Mouse (Mus musculus) forebrain, embryonic 15.5 days (tissue): ENCODE measurements around the gene Aven. TPM values are rescaled to one million over a fixed set of nuclear protein-coding genes. Genes with fewer than 3 reads are reported as not detected.

ENCODE experiments used
- ATAC-seq: fragments of 200-750 bp; cut with Nextera tagmentation; replicated peaks from 2 replicates; pipeline ENCODE4 v1.8.0; 2017; ENCODE audit warnings: mild to moderate bottlenecking, moderate TSS enrichment, moderate library complexity
- H3K27ac ChIP-seq: fragments of 300-500 bp; sonication (generic); replicated peaks from 2 replicates; pipeline ENCODE4 v1.5.1; 2015; ENCODE audit warnings: mild to moderate bottlenecking, inconsistent platforms
- H3K27me3 ChIP-seq: fragments of 300-500 bp; sonication (generic); 2 replicates; pipeline ENCODE4 v1.6.1; 2015; ENCODE audit warnings: inconsistent platforms
- H3K36me3 ChIP-seq: fragments of 300-500 bp; sonication (generic); 2 replicates; pipeline ENCODE4 v1.6.1; 2015; ENCODE audit warnings: mild to moderate bottlenecking, inconsistent platforms
- H3K4me1 ChIP-seq: fragments of 300-500 bp; sonication (generic); 2 replicates; pipeline ENCODE4 v1.6.1; 2015; ENCODE audit warnings: inconsistent platforms
- H3K4me2 ChIP-seq: fragments of 300-500 bp; sonication (generic); replicated peaks from 2 replicates; pipeline ENCODE4 v1.6.1; 2015; ENCODE audit warnings: mild to moderate bottlenecking, inconsistent platforms
- H3K4me3 ChIP-seq: fragments of 300-500 bp; sonication (generic); 2 replicates; pipeline ENCODE4 v1.5.1; 2015; ENCODE audit warnings: mild to moderate bottlenecking, inconsistent platforms
- H3K9ac ChIP-seq: fragments of 300-500 bp; sonication (generic); replicated peaks from 2 replicates; pipeline ENCODE4 v1.6.1; 2015; ENCODE audit warnings: mild to moderate bottlenecking, inconsistent platforms
- H3K9me3 ChIP-seq: fragments of 300-500 bp; sonication (generic); 2 replicates; pipeline ENCODE4 v1.6.1; 2016; ENCODE audit warnings: inconsistent platforms
- WGBS: fragments of 180-500 bp; shearing (Covaris S2); methylation state at CpG from one replicate; pipeline ENCODE4 v1.1.7; 2015; ENCODE audit warnings: mixed read lengths; 5-methylcytosine and 5-hydroxymethylcytosine counted together
- polyA plus RNA-seq: library from polyadenylated mRNA; unstranded; fragments of >200 nt; fragmentation: Nextera tagmentation; extraction: Ambion mirVana; gene quantifications from 2 replicates; pipeline ENCODE4 v1.2.1, GENCODE M21; 2015

The Aven gene
- polyA plus RNA-seq, 1 experiment from 2014 or later = 3.7 TPM

DNA sequence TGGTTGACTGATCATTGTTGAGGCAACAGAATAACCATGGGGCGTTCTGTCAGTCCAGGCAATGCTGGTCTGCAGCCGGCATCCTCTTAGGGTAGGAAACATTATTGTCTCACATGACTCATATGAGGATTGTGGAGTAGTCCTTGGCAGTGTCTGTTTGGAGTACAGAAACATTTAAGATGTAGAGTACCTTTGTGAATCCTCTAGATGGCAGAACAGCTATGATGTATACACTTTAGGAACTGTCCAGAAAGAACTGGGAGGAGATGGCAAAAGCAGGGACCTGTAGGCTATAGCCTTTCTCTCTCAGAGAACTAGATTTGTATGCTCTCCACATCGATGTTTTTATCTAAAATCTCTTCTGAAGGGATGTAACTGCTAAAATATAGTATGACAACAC lies 34.2 kb downstream of the Aven start:
- no peak overlapping the region for H3K27ac ChIP-seq
- no peaks in the 10 kb centered on the region for H3K9me3 ChIP-seq
- H3K4me1 ChIP-seq = no peaks in the 10 kb centered on the region
- no peak for ATAC-seq
- no peaks in the 10 kb centered on the region for H3K36me3 ChIP-seq
- no peak overlapping the region for H3K4me3 ChIP-seq
- 88% methylated on average over 3 of the region's 3 CpGs for WGBS
- H3K4me2 ChIP-seq = no peak overlapping the region
- no peak overlapping the region for H3K9ac ChIP-seq
- H3K27me3 ChIP-seq = no peaks in the 10 kb centered on the region

DNA sequence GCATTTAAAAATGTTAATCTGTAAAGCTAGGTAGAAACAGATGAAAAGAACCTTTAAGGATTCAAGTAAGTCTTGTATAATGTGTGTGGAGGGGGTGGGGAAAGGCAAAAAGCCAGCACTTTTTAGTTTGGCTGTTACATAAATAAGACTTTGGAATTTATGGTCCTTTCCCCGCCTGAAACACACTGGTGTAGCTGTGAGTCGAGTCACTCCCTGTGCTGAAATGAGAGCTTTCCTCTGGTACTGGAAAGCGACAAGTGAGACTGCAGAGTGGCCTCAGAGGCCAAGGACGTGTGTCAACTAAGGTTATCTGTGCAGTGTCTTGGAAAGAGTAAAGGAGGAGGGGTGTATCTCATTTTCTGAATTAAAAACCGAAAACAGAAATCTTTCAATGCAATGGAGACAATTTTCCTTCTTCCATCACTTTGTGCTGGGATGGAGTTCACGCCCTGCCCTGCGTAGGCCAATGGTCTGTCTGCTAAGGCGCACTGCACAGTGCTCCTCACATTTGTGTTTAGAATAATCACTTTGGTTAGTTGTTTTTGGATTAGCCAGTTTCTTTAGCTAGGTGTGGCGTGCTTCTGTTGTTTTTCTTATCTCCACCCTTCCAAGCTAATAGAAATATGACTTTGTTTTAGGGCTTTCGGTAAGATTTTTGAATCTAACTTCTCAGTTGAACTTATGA lies 40.2 kb downstream of the Aven start:
- H3K4me1 ChIP-seq = peaks cover 6% of the 10 kb centered on the region; the same call in 1 of the 2 replicates
- 86% methylated on average over 10 of the region's 10 CpGs for WGBS
- no peaks in the 10 kb centered on the region for H3K36me3 ChIP-seq
- H3K9ac ChIP-seq = no peak overlapping the region
- H3K4me3 ChIP-seq = no peak overlapping the region
- no peak overlapping the region for H3K27ac ChIP-seq
- no peaks in the 10 kb centered on the region for H3K9me3 ChIP-seq
- H3K4me2 ChIP-seq = no peak overlapping the region
- H3K27me3 ChIP-seq = no peaks in the 10 kb centered on the region
- ATAC-seq = no peak

GRCm38 (mm10) chr2:112534677-112535222 lies 42.0 kb downstream of the Aven start:
- Histone ChIP-seq H3K27ac (no peak overlapping the region; the same call in 1 of the 2 replicates), H3K4me2 (peak overlapping the region; percentile 33), H3K9me3 (no peaks in the 10 kb centered on the region), H3K4me3 (peak overlapping the region; percentile 19), H3K4me1 (peaks cover 6% of the 10 kb centered on the region; the same call in 1 of the 2 replicates), H3K9ac (peak overlapping the region; percentile 27; the same call in 1 of the 2 replicates), H3K36me3 (no peaks in the 10 kb centered on the region), H3K27me3 (no peaks in the 10 kb centered on the region)
- ATAC-seq = peak; percentile 80
- WGBS = 33% methylated on average over 14 of the region's 14 CpGs

DNA sequence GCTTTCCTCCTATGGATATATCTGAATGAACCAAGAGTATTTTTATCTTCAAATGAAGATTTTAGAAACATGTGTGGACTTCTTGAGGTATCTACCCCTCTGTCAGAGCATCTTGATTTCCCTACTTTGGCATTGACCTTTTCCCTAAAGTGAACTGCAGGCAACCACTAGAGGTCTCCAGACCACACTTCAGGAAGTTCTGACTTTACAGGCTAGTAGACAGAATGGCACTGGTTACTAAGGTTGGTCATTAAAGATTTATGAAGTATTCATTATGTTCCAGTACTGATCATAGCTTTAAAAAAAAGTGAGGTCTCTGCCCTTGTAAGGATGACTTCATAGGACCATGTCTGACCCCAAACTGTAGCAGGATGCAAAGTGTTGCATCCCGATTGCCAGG lies 46.0 kb downstream of the Aven start:
- Histone ChIP-seq H3K9ac (no peak overlapping the region), H3K27me3 (no peaks in the 10 kb centered on the region), H3K27ac (no peak overlapping the region), H3K4me2 (no peak overlapping the region), H3K9me3 (no peaks in the 10 kb centered on the region), H3K4me1 (peaks cover 6% of the 10 kb centered on the region; the same call in 1 of the 2 replicates), H3K36me3 (no peaks in the 10 kb centered on the region), H3K4me3 (no peak overlapping the region)
- WGBS = 96% methylated on average over 1 of the region's 1 CpGs
- ATAC-seq = no peak

DNA sequence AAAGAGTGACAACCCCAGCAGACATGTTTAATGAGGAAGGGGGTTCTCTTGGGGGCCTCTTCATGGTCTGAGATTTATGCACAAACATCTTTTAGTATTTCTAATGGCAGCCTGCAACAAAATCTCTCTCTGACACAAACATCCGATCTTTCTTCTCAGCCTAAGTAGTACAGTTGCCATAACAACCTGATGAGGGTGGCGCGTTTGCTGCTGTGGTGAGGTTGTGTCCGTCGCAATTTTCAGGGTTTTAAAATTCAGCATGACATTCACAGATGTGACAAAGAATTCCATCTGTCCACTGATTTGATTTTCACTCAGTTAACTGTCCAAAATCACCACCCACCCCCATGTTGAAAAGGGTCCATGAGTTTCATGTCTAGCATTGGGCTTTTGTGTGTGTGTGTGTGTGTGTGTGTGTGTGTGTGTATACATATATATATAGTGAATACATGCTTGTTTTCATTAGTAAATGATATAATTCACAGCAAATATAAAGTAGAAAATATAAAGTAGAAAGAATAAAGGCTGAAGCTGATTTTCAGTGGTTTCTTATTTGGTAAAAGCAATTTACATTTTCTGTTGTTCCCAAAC lies 49.0 kb downstream of the Aven start:
- ATAC-seq = no peak
- H3K9ac ChIP-seq = no peak overlapping the region
- H3K4me1 ChIP-seq = no peaks in the 10 kb centered on the region
- H3K4me2 ChIP-seq = no peak overlapping the region
- no peaks in the 10 kb centered on the region for H3K27me3 ChIP-seq
- no peaks in the 10 kb centered on the region for H3K36me3 ChIP-seq
- H3K4me3 ChIP-seq = no peak overlapping the region
- H3K27ac ChIP-seq = no peak overlapping the region
- 62% methylated on average over 5 of the region's 5 CpGs for WGBS
- H3K9me3 ChIP-seq = no peaks in the 10 kb centered on the region

- H3K9me3 ChIP-seq = no peaks in the 10 kb centered on the region
- no peak overlapping the region for H3K4me2 ChIP-seq
- no peak overlapping the region for H3K9ac ChIP-seq
- H3K36me3 ChIP-seq = no peaks in the 10 kb centered on the region
- no peak overlapping the region for H3K27ac ChIP-seq
- no peak for ATAC-seq
- 93% methylated on average over 10 of the region's 10 CpGs for WGBS
- H3K27me3 ChIP-seq = no peaks in the 10 kb centered on the region
- H3K4me3 ChIP-seq = no peak overlapping the region
- H3K4me1 ChIP-seq = no peaks in the 10 kb centered on the region
Measured at GRCm38 (mm10) chr2:112556527-112556926, 63.8 kb downstream of the Aven start.

GRCm38 (mm10) chr2:112557453-112557852 lies 64.7 kb downstream of the Aven start:
- ATAC-seq = no peak
- no peak overlapping the region for H3K27ac ChIP-seq
- H3K9ac ChIP-seq = no peak overlapping the region
- no peak overlapping the region for H3K4me2 ChIP-seq
- no peaks in the 10 kb centered on the region for H3K4me1 ChIP-seq
- no peaks in the 10 kb centered on the region for H3K27me3 ChIP-seq
- H3K9me3 ChIP-seq = no peaks in the 10 kb centered on the region
- H3K4me3 ChIP-seq = no peak overlapping the region
- H3K36me3 ChIP-seq = no peaks in the 10 kb centered on the region

DNA sequence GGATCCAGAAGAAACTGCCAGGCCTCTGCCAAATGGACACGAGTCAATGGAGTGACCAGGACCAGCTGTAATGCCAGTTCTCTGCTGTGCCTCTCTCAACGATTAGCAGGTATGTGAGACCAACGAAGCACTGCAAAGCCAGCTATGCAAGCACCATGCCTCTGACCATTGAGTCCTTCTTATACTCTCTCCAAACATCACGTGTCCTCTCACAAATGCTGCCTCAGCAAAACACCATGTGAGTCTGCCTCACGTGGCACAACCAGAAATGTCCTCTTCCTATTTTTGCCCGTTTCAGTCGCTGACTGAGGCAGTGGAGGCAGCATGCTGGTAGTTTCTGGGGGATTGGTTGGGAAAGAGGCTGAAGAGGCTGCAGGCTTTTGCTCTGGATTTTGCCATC lies 68.8 kb downstream of the Aven start:
- Histone ChIP-seq H3K27me3 (no peaks in the 10 kb centered on the region), H3K4me1 (no peaks in the 10 kb centered on the region), H3K27ac (no peak overlapping the region), H3K4me2 (no peak overlapping the region), H3K36me3 (no peaks in the 10 kb centered on the region), H3K4me3 (no peak overlapping the region), H3K9me3 (no peaks in the 10 kb centered on the region), H3K9ac (no peak overlapping the region)
- no peak for ATAC-seq
- 90% methylated on average over 7 of the region's 7 CpGs for WGBS

DNA sequence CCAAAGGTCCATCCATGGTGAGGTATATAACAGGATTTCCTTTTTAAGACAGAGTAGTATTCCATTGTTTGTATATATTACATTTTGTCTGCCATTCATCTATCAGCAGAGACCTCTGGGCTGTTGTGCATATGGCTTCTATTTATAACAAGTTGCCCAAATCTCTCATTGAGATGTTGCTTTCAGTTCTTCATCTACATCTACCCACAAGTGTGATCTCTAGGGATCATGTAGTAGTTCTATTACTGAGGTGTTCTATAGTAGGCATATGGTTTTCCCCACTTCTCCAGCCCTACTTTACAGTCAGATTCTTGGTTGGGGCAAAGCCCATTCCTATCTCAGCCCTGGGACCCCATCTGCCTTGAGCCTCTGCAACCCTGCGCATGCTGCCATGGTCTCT lies 72.3 kb downstream of the Aven start:
- H3K36me3 ChIP-seq = no peaks in the 10 kb centered on the region
- H3K27me3 ChIP-seq = no peaks in the 10 kb centered on the region
- H3K9me3 ChIP-seq = no peaks in the 10 kb centered on the region
- ATAC-seq = no peak
- H3K4me2 ChIP-seq = no peak overlapping the region
- no peak overlapping the region for H3K9ac ChIP-seq
- no peak overlapping the region for H3K4me3 ChIP-seq
- H3K27ac ChIP-seq = no peak overlapping the region
- WGBS = 95% methylated on average over 1 of the region's 1 CpGs
- H3K4me1 ChIP-seq = no peaks in the 10 kb centered on the region

DNA sequence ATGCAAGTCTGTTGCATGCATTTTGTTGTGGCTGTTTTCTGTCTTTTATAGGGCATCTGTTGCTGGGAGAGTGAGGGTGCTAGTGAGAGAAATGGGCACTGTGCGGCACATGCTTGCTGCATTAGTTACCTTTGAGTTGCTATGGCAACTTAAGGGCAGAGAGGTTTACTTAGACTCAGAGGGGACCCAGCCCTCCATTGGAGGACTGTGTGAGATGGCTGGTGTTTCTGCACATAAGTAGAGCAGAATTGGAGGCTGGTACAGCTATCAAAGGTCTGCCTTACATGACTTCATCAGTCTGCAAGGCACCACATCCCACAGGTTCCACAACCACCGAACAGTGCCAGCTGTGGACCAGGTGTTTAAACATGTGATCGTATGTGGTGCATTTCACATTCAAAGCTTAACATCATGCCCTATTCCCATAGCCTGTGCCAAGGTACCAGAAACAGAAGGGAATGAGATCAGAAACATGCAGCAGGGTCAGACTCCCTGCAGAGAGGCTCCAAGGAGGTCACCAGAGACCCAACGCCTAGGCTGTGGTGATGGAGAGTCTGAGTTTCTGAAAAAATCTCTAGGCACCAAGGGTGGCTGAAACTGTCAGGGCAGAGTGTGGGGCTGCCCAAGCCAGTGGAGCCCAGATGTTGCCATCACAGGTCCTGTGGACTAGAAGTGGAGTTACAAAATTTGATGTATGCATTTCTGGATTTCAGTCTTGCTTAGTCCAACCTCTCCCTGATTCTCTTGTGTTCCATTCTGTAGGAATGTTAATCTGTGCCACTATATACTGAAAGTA lies 73.7 kb downstream of the Aven start:
- no peaks in the 10 kb centered on the region for H3K9me3 ChIP-seq
- H3K4me1 ChIP-seq = no peaks in the 10 kb centered on the region
- H3K36me3 ChIP-seq = no peaks in the 10 kb centered on the region
- H3K4me2 ChIP-seq = no peak overlapping the region
- no peak overlapping the region for H3K9ac ChIP-seq
- 68% methylated on average over 4 of the region's 4 CpGs for WGBS
- peak; percentile 64; the same call in 1 of the 2 replicates for ATAC-seq
- H3K27ac ChIP-seq = no peak overlapping the region
- no peaks in the 10 kb centered on the region for H3K27me3 ChIP-seq
- H3K4me3 ChIP-seq = no peak overlapping the region

DNA sequence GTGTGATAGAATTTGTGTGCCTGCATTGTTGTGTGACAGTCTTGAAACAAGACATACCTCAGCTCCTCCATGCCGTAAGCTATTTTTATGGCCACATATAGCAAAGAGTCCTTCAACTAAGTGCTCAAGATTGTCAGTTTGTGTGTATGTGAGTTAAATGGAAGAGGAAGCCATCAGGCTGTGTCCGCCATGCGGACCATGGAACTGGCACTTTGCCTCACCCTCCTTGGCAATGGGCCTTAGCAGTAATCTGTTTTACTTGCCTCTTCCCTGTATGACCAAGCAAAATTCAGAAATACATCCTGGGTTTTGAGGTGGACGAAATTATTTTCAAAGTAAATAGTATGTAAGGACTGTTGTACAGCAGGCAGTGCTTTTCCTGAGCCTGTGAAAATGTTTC lies 75.0 kb downstream of the Aven start:
- Histone ChIP-seq H3K27me3 (no peaks in the 10 kb centered on the region), H3K9ac (no peak overlapping the region), H3K27ac (no peak overlapping the region), H3K4me1 (no peaks in the 10 kb centered on the region), H3K36me3 (no peaks in the 10 kb centered on the region), H3K4me3 (no peak overlapping the region), H3K9me3 (no peaks in the 10 kb centered on the region), H3K4me2 (no peak overlapping the region)
- WGBS = 84% methylated on average over 4 of the region's 4 CpGs
- ATAC-seq = no peak

DNA sequence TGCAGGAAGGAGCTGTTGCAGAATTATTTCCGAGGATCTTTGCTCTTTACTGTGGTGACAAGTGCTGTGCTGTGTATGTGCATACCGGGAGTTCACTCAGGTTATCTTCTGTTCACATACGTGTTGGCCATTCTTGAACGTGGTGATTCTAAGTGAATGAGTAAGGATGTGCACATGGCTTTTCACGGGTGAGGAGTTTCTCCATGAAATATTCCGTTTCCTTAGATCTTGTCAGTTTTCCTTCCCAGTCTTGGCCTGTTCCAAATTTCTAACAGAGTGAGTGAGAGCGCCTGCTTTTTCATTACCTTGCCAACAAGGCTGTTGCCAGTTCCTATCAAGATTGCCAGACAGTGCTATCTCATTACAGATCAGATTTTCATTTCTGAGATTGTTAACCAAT lies 98.2 kb downstream of the Aven start:
- Histone ChIP-seq H3K36me3 (no peaks in the 10 kb centered on the region), H3K4me1 (peaks cover 16% of the 10 kb centered on the region), H3K4me2 (no peak overlapping the region), H3K9ac (no peak overlapping the region), H3K27ac (peak overlapping the region; percentile 79), H3K27me3 (no peaks in the 10 kb centered on the region), H3K9me3 (no peaks in the 10 kb centered on the region), H3K4me3 (no peak overlapping the region)
- whole genome bisulfite sequencing = 64% methylated on average over 7 of the region's 7 CpGs
- peak; percentile 78 for ATAC-seq
